Mouse (Mus musculus) C2C12 (cell line): ENCODE results near the gene Spock2.

ENCODE experiments used
- CEBPB ChIP-seq: IDR thresholded peaks from one replicate; pipeline ENCODE4 v1.6.1; 2011; ENCODE audit warnings: low read depth, mild to moderate bottlenecking, control low read depth, moderate library complexity
- CTCF ChIP-seq: IDR thresholded peaks from one replicate; pipeline ENCODE4 v1.5.1; 2011; ENCODE audit not compliant: control insufficient read depth, insufficient read depth, insufficient read length
- MAX ChIP-seq: IDR thresholded peaks from one replicate; pipeline ENCODE4 v1.6.1; 2011; ENCODE audit warnings: mild to moderate bottlenecking, control low read depth
- MYOG ChIP-seq: IDR thresholded peaks from one replicate; pipeline ENCODE4 v1.6.1; 2011; ENCODE audit not compliant: control insufficient read depth, insufficient read length; ENCODE audit errors: extremely low read depth
- USF1 ChIP-seq: IDR thresholded peaks from one replicate; pipeline ENCODE4 v1.6.1; 2011; ENCODE audit warnings: low read depth, mild to moderate bottlenecking, control low read depth, moderate library complexity

DNA sequence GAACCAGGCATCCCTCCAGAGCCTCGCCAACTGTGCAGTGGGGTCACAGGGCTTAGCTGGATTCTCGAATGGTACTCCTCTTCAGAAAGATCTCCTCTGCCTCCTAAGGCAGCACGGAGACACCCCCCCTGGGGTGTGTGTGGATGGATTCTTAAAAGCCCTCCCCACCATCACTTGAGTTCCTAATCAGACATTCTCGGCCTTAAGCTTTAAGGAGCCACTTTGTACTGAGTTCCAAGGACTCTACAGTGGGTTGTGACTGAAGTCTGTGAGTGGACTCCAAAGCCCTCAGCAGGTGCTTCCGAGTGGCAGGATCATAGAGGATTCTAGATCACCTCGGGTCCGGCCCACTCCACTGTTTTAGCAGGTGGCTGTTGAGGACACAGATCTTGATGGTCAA lies 12.4 kb downstream of the Spock2 start:
- TF ChIP-seq CTCF (no peak), MAX (no peak), CEBPB (no peak), USF1 (no peak), MYOG (no peak)
